Mouse (Mus musculus) megakaryocyte progenitor cell, adult 5-6 weeks (primary cell): ENCODE data around the gene 1700102P08Rik. TPM values are rescaled to one million over a fixed set of nuclear protein-coding genes. Genes with fewer than 3 reads are reported as not detected.

Experiments used
- ATAC-seq: replicated peaks from 2 replicates; pipeline ENCODE4 v1.8.0; 2016; ENCODE audit warnings: mild to moderate bottlenecking, moderate TSS enrichment, inconsistent platforms; ENCODE audit not compliant: poor library complexity
- total RNA-seq, 2 experiments: library from RNA; stranded (forward) in 1 of 2; stranded (reverse) in 1 of 2; fragments of 157-497, 149-512 nt in 1 of 2; fragments of 200-1000 nt in 1 of 2; gene quantifications; 2 replicates each; pipeline versions ENCODE4 v1.2.3 to v1.2.4; 2015 to 2017

Gene 1700102P08Rik
- 0.49 TPM in 1 of 2 replicates, not detected in the other for total RNA-seq (2015)
- 0.46 TPM in 1 of 2 replicates, not detected in the other for total RNA-seq (2017)

DNA sequence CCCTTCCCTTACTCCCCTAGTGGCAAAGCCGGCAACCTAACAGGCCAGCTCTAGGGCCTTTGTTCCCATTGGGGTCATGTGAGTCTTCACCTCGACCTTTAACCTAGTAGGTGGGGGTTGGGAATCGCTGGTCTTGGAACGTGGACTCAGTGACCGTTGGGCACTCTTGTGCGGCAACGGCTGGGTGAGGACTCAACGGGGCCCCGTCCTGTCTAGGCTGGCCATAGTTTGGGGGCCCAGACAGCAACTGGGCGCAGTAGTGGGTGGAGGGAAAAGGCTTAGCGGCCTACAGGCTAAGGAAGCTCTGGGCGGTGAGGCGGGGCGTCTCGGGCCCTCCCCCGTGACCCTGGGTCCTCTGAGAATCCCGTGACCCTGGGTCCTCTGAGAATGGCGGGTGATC lies at the start of gene 1700102P08Rik:
TSS of gene 1700102P08Rik (plus strand) at position 130 of the 400 bp plus-strand sequence.
- ATAC-seq = no peak

DNA sequence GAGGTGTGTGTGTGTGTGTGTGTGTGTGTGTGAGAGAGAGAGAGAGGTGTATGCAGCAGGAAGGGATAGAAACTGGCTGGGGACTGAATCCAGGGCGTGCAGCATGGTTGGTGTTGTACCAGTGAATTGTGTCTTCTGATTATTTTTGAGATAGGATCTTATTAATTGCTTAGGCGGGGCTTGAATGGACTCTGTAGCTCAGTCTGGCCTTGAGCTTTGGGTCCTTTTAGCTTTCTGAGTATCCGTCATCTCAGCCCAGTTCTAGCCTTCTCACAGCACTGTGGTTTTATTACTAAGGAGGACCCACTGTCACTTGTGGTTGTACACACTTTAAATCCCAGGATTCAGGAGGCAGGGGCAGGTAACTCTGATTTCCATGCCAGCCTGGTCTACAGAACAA lies 49.3 kb upstream of the 1700102P08Rik start:
- ATAC-seq = no peak

DNA sequence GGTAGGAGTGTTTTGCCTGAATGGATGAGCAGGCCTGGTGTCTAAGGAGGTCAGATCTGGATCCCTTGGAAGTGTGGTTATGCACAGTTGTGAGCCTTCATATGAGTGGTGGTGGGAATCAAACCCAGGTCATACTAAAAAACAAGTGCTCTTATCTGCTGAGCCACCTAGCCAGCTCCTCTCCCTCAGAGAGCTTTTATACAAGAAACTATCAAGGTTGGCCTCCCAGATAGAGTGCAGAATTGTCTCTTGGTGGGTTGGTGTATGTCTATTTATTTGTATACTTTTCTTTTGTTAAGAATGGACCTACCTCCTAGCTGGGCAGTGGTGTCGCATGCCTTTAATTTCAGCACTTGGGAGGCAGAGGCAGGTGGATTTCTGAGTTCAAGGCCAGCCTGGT lies 48.8 kb upstream of the 1700102P08Rik start:
- no peak for ATAC-seq

DNA sequence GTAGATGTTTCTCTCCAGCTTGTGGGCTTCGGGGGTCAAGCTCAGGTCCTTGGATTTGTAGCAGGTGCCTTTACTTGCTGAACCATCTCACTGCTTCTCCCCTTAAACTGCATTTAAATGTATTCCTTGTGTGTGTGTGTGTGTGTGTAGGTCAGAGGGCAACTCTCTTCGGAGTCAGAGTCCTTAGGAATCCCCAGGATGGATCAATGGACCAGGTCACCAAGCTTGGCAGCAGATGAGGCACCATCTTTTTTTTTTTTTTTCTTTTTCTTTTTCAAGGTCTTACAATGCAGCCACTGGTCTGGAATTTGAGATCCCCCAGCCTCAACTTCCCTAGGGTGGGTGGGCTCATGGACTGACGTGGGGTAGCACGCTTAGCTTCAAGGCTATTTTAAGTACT lies 48.1 kb upstream of the 1700102P08Rik start:
- no peak for ATAC-seq

DNA sequence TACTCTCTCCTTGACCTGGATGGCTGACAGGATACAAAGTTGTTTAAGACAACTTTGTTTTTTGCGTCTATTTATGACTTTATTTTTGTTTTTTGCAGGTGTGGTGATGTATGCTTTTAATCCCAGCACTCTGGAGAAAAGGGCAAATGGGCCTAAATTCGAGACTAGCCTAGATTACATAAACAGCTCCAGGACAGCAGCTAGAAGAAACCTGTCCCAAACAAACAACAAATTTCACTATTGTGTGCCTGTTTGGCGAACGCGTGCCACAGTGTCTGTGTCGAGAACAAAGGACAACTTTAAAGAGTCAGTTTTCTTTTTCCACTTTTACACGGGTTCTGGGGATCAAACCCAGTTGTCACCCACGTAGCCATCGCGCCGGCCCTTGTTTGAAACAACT lies 45.6 kb upstream of the 1700102P08Rik start:
- no peak for ATAC-seq

DNA sequence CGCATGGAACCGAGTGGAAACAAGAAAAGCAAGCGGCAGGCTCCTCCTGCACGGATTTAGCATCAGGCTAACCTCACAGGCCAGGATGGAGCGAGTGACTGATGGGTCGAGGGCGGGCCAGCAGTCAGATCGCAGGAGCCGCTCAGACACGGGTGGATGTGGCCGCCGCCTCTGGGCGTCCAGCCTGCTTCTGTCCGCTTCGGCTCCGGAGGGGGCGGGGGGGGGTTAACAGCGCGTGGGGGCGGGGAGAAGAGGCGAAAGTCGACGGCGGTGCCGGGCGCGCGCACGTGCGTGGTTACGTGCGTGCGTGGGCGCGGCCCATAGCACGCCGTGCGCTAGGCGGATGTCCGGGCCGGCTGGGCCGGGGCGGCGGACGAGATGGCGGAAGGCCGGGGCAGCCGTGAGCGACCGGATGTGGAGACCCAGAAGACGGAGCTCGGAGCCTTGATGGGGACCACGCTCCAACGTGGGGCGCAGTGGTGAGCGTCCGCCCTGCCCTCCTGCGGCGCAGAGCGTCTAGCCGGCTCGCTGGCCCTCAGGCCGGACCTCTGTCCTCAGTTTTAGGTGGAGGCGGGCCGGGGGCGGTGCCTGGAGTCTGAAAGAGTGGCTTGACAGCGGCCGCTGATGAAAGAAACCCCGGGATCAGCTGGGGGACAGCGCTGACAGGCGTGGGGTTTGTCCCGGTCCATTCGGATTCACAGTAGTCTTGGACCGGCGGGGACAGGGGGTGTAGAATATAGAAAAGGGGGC lies 44.9 kb upstream of the 1700102P08Rik start, which contains the start of gene Usp4:
TSS of gene Usp4 (plus strand) at position 314 of the 750 bp plus-strand sequence.
- peak; percentile 81 for ATAC-seq

DNA sequence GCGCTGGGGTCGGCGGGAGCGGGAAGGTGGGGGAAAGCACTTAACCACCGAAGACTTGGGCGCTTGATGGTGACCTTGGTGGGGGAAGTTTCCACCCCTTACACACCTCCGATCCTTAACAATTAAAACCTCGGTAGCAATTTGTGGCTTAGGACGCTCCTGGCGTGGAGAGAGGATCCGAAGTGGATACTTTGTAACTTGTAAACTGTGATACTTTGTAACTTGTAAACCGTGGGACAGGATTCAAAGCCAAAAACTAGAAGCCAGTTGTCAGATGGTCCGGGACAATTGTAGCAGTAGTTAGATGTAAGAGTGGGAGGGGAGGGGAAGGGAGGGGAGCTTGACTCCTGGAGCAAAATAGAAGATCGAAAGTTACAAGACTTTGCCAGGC lies 44.3 kb upstream of the 1700102P08Rik start:
- no peak for ATAC-seq

DNA sequence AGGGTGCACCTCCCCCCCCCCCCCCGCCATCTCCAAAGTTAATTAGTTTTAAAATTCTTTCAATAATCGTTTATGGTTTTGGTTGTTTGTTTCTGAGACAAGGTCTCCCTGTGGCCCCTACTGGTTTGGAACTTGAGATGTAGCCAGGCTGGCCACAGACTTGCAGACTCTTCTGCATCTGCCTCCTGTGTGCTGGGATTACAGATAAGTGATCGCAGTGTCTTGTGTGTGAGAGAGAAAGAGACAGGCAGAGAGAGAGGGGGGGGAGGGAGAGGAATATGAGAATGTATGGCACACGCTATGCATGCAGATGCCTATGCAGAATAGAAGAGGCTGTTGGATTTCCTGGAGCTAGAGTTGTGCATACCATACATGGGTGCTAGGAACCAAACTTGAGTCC lies 42.9 kb upstream of the 1700102P08Rik start:
- peak; percentile 50 for ATAC-seq

DNA sequence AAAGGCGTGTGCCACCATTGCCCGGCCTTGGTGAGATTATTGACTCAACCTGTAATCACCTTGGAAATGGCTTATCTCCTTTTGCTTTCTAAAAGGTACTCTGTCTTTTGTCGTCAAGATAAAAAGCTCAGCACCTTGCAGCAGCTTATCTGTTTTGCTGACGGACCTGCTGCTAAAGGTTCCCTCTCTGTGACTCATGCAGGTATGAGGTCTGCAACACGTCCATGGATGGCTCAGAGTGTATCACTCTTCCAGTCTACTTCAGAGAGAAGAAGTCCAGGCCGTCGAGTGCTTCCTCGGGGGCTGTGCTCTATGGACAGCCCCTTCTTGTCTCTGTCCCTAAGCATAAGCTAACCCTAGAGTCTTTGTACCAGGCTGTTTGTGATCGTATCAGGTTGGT lies 14.4 kb upstream of the 1700102P08Rik start:
- ATAC-seq = no peak

DNA sequence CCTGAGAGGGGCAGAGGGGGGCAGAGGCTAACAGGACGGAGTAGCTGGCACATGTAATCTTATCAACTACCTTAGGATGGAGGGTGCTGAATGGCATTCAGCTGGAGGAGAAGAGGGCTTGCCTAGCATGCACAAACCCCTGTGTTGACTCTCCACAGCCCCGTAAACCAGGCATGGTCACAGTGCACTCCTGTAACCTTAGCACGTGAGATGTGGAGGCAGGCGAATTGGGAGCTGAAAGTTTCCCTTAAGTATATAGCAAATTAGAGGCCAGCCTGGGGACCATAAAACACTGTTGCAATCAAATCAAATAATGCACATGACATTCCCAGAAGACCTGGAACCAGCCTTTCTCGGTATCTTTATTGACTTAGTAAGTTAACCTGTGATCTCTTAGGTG lies 13.9 kb upstream of the 1700102P08Rik start:
- ATAC-seq = no peak

DNA sequence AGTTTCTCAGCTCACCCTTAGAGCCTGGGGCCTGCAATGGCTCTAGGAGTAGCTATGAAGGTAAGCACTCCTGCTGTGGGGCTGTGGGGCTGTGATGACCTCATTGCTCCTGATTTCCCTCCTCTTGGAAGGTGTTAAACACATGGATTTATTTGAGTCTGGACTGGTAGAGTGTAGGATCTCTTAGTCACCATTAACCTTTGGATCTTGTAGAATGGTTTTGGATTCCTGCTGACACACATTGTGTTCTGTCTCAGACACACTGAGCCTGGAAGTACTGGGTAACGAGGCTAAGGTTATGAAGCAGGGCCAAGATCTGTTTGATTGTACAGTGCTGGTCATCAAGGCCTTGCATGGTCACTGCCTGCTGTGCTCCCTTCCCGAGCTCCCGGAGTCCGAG lies 13.3 kb upstream of the 1700102P08Rik start:
- no peak for ATAC-seq

DNA sequence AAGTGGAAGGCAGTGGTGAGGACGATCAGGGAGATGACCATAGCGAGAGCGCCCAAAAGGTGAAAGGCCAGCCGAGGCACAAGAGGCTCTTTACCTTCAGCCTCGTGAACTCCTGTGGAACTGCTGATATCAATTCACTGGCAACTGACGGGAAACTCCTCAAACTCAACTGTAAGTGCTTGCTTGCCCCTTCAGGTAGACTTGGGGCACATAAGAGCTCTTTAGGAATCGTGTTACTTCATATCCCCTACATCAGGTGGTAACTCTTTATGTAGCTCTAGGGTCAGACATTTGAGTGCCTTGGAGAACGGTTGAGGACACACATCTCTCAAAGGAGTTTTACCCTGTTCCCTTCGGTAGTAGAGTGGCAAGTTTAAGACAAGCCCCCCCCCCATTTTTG lies 11.2 kb upstream of the 1700102P08Rik start:
- no peak for ATAC-seq

DNA sequence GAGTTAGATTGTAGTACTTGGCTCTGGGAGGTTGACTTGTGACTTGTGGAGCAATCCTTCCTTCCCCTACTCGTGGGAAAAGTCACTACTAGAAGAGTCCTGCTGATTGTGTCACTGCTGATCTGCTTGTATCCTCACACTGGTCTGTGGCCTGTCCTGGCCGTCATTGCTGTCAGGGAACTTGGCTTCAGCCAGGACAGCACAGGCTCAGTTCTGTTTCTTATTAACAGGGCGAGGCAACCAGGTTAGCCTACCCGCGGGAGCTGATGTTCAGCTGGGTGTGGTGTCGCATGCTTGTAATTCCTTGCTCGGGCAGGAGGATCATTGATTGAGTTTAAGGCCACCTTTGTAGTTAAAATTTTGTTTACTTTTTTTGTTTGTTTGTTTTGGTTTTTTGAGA lies 7.6 kb upstream of the 1700102P08Rik start:
- ATAC-seq = no peak

DNA sequence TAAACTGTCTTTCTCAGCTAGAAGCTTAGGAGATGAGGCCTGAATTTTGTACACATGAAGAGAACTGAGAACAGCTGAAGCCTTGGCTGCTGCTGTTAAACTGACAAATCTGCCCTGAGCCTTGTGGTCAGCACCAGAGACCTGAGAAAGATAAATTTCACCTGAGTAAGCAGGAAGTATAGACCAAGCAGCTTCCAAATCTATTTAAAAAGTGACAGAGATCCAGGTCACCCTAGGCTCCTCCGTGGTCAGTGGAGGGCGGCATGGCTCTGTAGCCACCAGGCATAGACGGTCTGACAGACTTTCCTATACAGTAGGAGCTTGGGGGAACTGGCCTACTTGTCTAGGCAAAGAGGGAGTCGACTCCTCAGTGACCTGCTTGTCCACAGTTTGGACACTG lies 5.8 kb upstream of the 1700102P08Rik start:
- ATAC-seq = no peak

DNA sequence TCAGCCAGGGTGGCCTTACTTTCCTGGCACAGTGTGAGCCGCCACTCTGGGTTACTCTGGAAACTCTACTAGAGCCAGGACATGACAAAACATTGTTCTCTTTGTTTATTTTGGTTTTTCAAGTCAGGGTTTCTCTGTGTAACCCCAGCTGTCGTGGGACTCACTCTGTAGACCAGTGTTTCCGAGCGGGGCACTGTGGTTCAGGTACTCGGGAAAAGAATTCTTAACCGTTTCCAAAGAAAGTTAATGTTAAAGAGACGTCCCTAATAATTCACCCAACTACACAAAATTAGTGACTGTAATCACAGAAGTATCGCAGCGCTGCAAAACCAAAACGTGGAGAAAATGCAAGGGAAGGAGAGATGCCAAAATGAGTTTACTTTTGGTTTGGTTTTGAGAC lies 4.0 kb upstream of the 1700102P08Rik start:
- no peak for ATAC-seq

DNA sequence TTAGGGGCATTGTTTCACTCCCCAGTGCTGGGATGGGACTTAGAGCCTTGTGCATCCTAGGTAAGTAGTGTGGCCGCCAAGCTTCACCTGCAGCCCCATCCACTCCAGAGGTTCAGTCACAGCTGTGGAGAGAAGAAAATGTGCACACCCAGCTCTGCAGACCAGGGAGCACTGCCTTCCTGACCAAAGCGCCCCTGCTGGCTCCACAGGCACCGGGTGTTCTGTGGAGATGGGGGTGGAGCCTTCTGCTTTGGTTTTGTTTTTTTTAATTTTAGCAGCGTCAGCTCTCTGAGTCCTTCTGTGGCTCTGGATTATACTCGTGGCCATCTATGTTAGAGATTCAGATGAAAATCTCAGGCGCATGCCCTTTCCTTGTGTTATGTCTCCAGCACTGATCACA lies 3.4 kb upstream of the 1700102P08Rik start:
- ATAC-seq = no peak

DNA sequence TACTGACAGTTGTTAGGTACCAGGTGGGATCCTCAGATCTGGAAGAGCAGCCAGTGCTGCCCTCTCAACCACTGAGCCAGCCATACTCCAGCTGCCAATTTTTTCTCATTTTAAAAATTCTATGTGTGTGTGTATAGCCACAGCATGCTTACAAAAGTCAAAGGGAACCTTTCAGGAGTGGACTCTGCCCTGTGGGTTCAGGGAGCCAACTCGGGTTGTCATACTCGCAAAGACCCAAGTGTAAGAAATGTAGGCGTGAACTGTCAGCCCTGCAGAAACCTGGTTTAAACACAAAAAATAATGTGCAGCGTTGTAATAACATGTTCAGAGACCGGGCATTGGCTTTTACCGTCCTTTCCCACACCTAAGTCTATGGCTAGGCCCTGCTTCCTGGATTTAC lies 1.6 kb downstream of the 1700102P08Rik start:
- ATAC-seq = no peak

DNA sequence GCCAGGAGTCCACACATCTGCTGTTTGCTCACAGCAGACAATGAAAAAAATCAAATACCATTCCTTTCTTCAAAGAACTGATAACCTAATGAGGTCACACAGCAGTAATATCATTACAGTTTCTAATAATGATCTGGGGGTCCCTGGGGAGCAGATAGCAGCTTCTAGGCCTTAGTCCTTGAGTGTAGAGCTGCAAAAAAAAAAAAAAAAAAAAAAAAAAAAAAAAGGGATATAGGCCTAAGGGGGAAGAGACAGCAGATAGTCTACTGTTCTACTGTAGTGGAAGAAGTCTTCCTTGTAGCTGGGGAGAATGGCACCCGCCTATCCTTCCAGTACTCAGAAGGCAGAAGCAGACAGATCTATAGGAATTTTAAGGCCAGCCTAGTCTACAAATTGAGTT lies 2.8 kb downstream of the 1700102P08Rik start:
- no peak for ATAC-seq

DNA sequence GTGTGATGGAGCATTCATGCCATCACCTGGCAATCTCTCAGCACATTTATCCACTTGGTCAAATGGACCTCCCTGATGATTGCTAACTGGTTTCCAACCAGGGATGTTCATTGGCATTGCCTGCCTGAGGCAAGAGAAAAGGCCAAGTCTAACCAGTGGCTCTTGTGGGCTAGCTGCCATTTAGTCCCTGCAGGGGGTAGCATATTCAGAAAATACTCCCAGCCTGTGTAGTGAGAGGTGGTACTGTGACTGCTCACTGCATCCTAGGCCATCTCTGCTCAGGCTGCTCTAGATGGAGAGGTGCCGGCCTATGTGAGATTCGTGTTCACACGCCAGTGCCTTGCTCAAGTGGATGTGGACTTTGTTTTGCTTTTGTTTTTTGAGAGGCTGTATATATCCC lies 5.7 kb downstream of the 1700102P08Rik start:
- no peak for ATAC-seq

DNA sequence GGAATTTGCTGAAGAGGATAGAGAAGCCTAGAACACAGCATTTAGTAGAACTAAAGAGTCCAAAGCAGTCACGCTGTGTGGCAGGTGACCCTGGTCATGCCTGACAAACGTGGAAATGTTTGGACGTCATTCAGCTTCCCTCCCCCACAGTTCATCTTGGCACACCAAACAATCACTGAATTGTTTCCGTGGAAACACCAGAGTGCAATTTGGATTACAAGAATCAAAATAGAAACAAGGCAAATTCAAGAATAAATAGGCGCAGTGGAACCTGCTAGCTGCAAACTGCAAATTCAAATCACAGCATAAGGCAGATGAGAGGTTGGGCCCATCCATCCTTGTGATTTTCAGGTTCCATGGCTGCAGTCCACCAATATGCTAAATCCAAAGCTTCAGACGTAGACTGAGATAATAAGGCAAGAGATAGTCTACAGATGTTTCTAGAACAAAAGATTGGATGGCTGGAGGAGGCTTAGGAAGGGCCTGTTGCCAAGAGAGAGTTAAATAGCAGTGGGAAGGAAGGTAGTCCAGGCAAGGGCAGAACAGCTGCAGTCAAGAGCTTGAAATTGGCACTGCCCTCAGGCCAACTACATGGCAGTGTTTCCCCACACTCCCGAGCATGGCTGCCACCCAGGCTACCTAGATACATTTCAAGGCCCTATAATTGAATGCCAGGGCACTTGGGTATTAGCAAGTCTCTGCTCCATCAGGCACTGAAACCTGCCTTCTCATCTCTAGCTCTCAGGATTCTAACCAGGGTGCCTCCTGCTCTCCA lies 8.8 kb downstream of the 1700102P08Rik start:
- ATAC-seq = no peak

DNA sequence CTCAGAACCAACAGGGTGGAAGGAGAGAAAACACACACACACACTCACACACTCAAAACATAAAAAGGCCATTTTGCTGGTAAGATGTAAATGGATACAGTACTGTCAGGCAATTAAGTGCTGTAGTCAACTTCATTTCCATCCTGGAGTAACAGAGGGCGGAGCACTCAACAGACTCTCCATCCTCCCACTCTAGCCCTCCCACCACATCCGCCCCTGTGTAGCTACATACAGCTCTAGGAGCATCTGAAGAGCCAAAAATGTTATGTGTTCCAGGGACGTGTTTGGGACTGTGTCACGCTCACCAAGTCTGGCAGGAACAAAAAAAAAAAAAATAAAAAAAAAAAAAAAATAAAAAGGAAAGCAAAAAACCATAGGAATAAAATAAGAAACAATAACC lies 10.5 kb downstream of the 1700102P08Rik start:
- ATAC-seq = no peak

DNA sequence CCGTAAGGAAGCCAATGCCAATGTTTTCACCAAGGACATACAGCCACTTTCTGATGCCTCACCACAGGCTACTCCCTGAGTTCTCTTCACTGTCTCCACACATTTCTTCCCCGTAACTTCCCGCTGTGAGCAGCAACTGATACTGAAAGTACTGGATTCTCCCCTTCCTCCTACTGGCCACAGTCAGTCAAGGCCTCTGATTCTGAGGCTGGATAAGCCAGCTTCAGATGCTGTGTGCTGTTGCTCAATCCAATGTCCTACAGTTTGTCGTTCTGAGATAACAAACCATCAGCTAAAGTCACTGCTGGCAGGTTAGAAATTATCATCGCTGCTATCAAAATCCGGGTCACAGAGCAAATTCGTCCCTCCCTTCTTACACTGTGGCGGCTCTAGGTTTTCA lies 11.8 kb downstream of the 1700102P08Rik start:
- ATAC-seq = peak; percentile 78
